Mouse (Mus musculus) cerebellum, postnatal 4 days (tissue): ENCODE data around the gene Jup.

Experiments used
- DNase-seq, 2 experiments: peaks; one replicate each; pipeline ENCODE4 v3.0.0; 2022; ENCODE audit warnings: low spot score in 2 of 2, mixed read lengths in 1 of 2

The Jup gene

DNA sequence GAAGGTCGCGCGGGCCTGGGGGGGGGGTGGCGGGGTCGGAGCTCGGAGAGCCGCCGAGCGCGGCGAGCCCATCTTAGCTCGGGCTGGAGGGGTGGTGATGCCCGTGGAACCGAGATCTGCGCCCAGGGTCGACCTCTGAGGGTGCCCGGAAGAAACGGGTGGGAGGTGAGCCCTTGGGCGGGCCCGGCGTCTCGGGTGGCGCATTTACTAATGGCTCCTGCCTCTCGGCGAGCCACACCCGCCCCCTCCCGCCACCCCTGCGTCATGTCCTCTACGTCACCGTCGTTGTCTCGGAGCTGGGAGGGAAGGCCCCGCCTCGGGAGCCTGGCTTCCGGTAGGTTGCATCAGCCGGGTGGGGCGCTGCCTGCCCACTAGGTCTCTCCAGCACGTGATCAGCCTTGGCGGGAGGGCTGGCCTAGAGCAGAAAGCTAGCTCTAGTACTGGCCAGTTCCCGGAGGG lies 77.4 kb downstream of the Jup start:
- DNase-seq, result peak; percentile 82 to 94

DNA sequence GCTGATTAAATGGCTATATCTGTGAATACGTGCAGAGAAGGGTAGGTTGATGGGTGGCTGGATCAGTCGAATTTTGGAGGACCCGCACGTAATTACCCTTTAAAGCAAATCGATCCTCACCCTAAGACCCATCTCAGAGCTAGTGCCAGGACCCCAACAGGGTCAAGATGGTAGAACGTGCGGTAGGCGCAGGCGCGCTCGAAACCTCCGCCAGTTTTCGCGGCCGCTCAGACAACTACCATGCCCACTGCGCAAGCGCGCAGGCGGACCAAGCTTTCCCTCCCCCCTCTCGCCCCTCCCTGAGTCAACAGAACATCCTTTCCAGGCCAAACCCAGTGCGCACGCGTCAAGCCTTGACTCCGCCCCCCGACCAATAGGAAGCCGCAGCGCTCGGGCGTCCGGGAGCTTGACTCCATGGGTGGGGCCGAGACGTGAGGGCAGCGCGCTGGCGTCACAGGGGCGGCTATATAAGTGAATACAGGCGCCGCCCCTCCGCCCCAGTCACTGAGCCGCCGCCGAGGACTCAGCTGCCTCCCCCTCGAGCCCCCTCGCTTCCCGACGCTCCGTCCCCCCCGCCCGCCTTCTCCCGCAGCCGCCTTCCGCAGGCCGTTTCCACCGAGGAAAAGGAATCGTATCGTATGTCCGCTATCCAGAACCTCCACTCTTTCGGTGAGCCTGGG lies 77.9 kb downstream of the Jup start, which contains the start of gene Eif1:
TSS of gene Eif1 (plus strand) at position 394 of the 680 bp plus-strand sequence.
- DNase-seq, result peak; percentile 99 to 100
